Mouse (Mus musculus) layer of hippocampus, adult 9-10 months (tissue): ENCODE measurements at regions not wholly inside any gene's neighbourhood (a gene's known extent, or its start where the extent isn't known, plus 50 kb on each side); places are given as distances from the start of the nearest gene placed in this dataset.

Experiments used
- DNase-seq: peaks from one replicate; pipeline ENCODE4 v3.0.0; 2022; ENCODE audit warnings: low spot score

- no peak for DNase-seq
Measured at GRCm38 (mm10) chr13:85570886-85571527, 282.1 kb upstream of the Rasa1 start.

GRCm38 (mm10) chr13:85557821-85558220 is 268.9 kb upstream of the Rasa1 start:
- peak; percentile 25 for DNase-seq

- DNase-seq, result peak; percentile 31
Measured at GRCm38 (mm10) chr13:85556101-85556853, 267.3 kb upstream of the Rasa1 start.

GRCm38 (mm10) chr13:85553072-85553471 is 264.1 kb upstream of the Rasa1 start:
- no peak for DNase-seq

- no peak for DNase-seq
Measured at GRCm38 (mm10) chr13:85509671-85510070, 220.7 kb upstream of the Rasa1 start.

- DNase-seq, result no peak
Measured at GRCm38 (mm10) chr13:85508552-85508951, 219.6 kb upstream of the Rasa1 start.

GRCm38 (mm10) chr13:85507374-85508101 is 218.6 kb upstream of the Rasa1 start:
- DNase-seq, result no peak

- no peak for DNase-seq
Measured at GRCm38 (mm10) chr13:85506875-85507274, 217.9 kb upstream of the Rasa1 start.

- no peak for DNase-seq
Measured at GRCm38 (mm10) chr13:85506030-85506429, 217.1 kb upstream of the Rasa1 start.

GRCm38 (mm10) chr13:85505046-85505445 is 216.1 kb upstream of the Rasa1 start:
- no peak for DNase-seq

GRCm38 (mm10) chr13:85504001-85504400 is 215.1 kb upstream of the Rasa1 start:
- DNase-seq, result no peak

- DNase-seq, result no peak
Measured at GRCm38 (mm10) chr13:85498696-85499095, 209.8 kb upstream of the Rasa1 start.

GRCm38 (mm10) chr13:85484790-85485189 is 195.9 kb upstream of the Rasa1 start:
- no peak for DNase-seq

- DNase-seq, result no peak
Measured at GRCm38 (mm10) chr13:85483348-85483747, 194.4 kb upstream of the Rasa1 start.

GRCm38 (mm10) chr13:85479405-85479804 is 190.5 kb upstream of the Rasa1 start:
- DNase-seq, result no peak

- no peak for DNase-seq
Measured at GRCm38 (mm10) chr13:85476274-85476846, 187.4 kb upstream of the Rasa1 start.

GRCm38 (mm10) chr13:85471340-85471739 is 182.4 kb upstream of the Rasa1 start:
- DNase-seq, result peak; percentile 55

GRCm38 (mm10) chr13:85459387-85459786 is 170.5 kb upstream of the Rasa1 start:
- DNase-seq, result no peak

GRCm38 (mm10) chr13:85458611-85459010 is 169.7 kb upstream of the Rasa1 start:
- DNase-seq, result no peak

- DNase-seq, result no peak
Measured at GRCm38 (mm10) chr13:85439581-85439980, 150.7 kb upstream of the Rasa1 start.

GRCm38 (mm10) chr13:85437875-85438274 is 148.9 kb upstream of the Rasa1 start:
- no peak for DNase-seq

- DNase-seq, result no peak
Measured at GRCm38 (mm10) chr13:85437009-85437408, 148.1 kb upstream of the Rasa1 start.

GRCm38 (mm10) chr13:85436254-85436653 is 147.3 kb upstream of the Rasa1 start:
- DNase-seq, result no peak
